Mouse (Mus musculus) cerebellum, adult 2 months (tissue): ENCODE measurements around the gene Themis2.
"Not testable (repeated sequence)": the region's sequence is repeated elsewhere in the genome, so short reads cannot be mapped to it uniquely, and the experiment has no call there.

Source experiments
- CTCF ChIP-seq: fragments of 200-500 bp; IDR thresholded peaks from 2 replicates; pipeline ENCODE4 v1.5.1; 2011; ENCODE audit warnings: low read depth, mild to moderate bottlenecking, control low read depth, low read length, moderate library complexity, borderline replicate concordance; ENCODE audit not compliant: insufficient read depth
- POLR2A ChIP-seq: fragments of 200-500 bp; IDR thresholded peaks from 2 replicates; pipeline ENCODE4 v1.6.1; 2011; ENCODE audit warnings: low read length, control low read depth, borderline replicate concordance; ENCODE audit not compliant: insufficient read depth

GRCm38 (mm10) chr4:132793322-132794004 is 2.7 kb downstream of the Themis2 start:
- TF ChIP-seq CTCF, POLR2A: not testable (repeated sequence)
